Mouse (Mus musculus) liver, postnatal 0 days (tissue): ENCODE results near the gene St6galnac3.

Experiments
- CTCF ChIP-seq: sonication (generic); IDR thresholded peaks from 2 replicates; pipeline ENCODE4 v1.5.1; 2016; ENCODE audit warnings: antibody characterized with exemption, low read depth
- EP300 ChIP-seq: IDR thresholded peaks from 2 replicates; pipeline ENCODE4 v1.6.1; 2016; ENCODE audit warnings: antibody characterized with exemption, low read depth, mild to moderate bottlenecking

DNA sequence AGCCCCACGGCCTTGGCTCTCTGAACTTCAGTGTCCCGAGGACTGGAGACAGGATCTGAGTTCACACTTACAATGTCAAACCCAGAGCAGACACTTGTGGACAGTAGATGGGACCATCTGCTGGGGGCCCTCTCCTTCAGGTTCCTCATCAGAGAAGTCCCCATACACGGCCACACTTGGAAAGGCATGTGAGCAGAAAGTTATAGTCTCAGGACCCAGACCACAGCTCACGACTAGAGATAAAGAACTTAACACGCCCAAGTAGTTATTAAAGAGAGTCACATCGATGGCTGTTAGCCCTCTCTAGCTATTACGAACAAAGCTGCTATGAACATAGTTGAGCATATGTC, 88.2 kb downstream of the St6galnac3 start:
- TF ChIP-seq EP300 (no peak), CTCF (no peak)
